Mouse (Mus musculus): Measurements from ENCODE around the gene Zdhhc9.
"Not testable (repeated sequence)": the region's sequence is repeated elsewhere in the genome, so short reads cannot be mapped to it uniquely, and the experiment has no call there.

- TF ChIP-seq EP300, CTCF (IDR thresholded peaks at IDR 0.05; ENCODE audit: low read depth): not testable (repeated sequence)
These were observed 1.1 kb upstream of the Zdhhc9 start for GRCm38 (mm10) chrX:48209746-48210145.
